Mouse (Mus musculus) right cerebral cortex, postnatal 25 days (tissue): ENCODE data around the gene Pdpk1.
"Not testable (repeated sequence)": the region's sequence is repeated elsewhere in the genome, so short reads cannot be mapped to it uniquely, and the experiment has no call there.

Experiments used
- DNase-seq: peaks from one replicate; pipeline ENCODE4 v3.0.0; 2022

Gene Pdpk1

GRCm38 (mm10) chr17:24111256-24111655, 39.5 kb downstream of the Pdpk1 start:
- DNase-seq, result no peak

GRCm38 (mm10) chr17:24108896-24109295, 41.8 kb downstream of the Pdpk1 start:
- DNase-seq, result peak; percentile 31

DNA sequence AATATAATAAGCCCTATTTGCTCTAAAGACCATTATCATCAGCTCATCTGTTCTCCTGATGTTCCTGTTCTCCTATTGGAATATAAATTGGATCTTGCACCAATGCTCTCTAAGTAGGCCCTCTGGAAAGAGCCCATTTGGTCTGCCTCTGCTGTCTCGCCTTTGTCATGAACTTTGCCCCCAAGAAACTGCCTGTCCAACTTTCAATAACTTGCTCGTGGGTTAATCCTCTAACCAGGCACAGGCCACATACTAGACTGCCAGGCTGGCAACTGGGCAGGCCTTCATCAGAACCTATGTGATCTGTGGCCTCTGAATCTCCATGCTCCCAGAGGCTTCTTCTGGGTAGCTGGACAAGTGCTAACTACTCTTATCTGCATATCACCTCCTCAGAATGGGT, 45.6 kb downstream of the Pdpk1 start:
- DNase-seq, result no peak

GRCm38 (mm10) chr17:24098354-24098753, 52.4 kb downstream of the Pdpk1 start:
- DNase-seq, result no peak

DNA sequence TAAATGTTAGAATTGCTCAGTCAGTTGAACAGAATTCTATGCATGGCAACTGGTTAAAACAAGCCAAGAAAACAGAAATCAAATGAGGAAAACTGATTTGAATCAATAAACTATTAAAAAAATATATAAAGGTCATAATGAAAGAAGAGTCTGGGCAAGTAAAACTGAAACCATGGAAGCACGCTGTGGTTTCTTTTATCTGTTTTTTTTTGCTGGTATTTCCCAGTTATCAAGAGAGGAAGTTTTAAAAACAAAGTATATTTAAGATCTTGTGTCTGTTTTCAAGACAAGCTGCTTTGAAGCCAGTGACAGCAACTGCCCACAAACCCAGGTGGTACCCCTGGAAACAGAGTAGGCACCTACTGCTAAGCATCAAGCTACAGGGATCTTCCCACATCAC, 60.1 kb downstream of the Pdpk1 start:
- no peak for DNase-seq

GRCm38 (mm10) chr17:24086399-24086798, 64.3 kb downstream of the Pdpk1 start:
- not testable (repeated sequence) for DNase-seq

DNA sequence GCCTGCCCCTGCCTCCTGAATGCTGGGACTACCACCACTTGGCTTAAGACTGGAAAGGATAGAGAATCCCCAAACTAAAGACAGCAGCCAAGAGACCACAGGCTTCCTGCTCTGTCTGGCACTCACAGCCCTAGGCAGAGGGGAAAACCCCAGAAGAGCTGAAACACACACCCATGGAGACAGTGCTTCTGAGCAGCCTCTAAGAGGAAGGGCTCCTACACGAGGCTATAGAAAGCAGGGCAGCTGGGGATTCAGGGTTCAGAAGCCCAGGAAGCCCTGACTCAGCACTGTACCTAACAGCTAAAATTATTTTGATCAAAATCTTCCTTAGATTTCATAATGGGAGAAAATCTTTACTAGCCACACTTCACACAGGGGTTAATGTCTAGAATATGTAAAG, 66.1 kb downstream of the Pdpk1 start:
- no peak for DNase-seq

GRCm38 (mm10) chr17:24077101-24077500, 73.6 kb downstream of the Pdpk1 start:
- no peak for DNase-seq

GRCm38 (mm10) chr17:24072919-24073696, 77.6 kb downstream of the Pdpk1 start, which contains the start of gene Kctd5:
TSS of gene Kctd5 (minus strand) at chr17:24073485.
- peak; percentile 93 for DNase-seq

DNA sequence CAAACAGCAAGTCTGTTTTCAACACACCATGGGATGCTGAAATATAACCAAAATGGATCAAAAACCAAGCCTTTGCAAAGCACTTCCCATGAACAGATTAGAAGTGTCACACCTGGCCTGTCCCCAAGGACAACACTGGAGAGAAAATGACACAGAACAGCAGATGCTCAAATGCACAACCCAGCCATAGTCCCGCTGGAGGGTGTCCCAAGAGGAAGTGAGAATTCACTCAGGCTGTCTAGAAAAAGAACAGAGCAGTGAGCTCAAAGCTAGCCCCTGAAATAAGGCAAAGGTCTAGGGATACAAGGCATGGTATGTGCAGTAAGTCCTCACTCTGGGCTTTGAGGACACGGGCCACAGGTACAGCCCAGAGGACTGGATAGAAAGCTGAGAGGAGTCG, 81.2 kb downstream of the Pdpk1 start:
- DNase-seq, result no peak

GRCm38 (mm10) chr17:24068271-24068670, 82.5 kb downstream of the Pdpk1 start:
- DNase-seq, result no peak

DNA sequence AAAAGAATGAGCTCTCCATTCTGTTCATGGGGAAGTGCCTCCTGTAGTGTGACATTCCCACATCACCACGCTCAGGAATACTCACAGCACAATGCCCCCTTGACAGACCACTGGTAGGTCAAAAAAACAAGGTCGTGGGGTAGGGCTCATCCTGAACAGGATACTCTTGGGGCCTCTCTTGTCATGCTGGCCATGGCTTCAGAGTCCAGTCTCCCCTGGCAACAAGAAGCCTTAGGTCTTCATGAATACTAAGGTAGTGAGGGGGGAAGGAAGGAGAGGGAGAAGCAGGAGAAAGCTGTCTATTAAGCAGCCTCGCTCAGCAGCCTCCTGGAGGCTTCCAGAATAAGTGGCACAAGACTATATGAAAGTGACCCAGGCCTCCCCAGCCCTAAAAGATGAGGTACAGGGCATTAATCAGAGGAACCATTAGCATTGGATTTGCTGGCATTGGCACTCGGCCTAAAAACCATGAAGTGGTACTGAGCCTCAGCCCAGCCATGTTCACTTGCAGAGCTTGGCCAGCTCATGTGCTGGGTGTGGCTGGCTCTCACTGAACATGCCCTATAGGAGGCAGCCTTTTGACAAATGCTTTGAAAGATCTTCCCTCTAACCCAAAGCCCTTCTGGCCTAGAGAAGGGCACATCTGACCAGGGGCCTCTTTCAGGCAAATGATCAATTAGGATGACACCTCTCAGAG, 88.1 kb downstream of the Pdpk1 start:
- DNase-seq, result no peak

DNA sequence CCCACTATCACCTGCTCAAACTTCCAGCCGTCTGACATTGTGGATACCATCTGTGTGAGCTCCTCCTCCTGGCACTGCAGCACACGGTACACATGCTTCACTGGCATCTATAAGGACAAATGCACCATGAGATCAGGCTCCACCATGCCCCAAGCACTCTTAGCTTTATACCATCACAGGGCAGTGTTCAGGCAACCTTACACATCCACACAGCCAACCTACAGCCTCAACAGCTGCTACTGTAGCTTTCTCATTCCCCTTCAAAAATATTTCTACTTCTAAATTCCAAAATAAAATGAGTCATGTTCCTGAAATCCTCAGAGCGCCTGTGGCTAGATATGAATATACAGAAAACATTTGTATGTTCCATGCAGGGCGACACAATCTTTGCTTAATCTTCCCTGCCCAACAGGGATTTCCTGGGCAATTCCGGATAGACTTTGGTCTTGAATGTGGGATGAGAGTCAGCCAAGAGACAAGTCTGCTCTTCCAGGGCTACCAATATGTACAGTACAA, 92.9 kb downstream of the Pdpk1 start:
- no peak for DNase-seq

DNA sequence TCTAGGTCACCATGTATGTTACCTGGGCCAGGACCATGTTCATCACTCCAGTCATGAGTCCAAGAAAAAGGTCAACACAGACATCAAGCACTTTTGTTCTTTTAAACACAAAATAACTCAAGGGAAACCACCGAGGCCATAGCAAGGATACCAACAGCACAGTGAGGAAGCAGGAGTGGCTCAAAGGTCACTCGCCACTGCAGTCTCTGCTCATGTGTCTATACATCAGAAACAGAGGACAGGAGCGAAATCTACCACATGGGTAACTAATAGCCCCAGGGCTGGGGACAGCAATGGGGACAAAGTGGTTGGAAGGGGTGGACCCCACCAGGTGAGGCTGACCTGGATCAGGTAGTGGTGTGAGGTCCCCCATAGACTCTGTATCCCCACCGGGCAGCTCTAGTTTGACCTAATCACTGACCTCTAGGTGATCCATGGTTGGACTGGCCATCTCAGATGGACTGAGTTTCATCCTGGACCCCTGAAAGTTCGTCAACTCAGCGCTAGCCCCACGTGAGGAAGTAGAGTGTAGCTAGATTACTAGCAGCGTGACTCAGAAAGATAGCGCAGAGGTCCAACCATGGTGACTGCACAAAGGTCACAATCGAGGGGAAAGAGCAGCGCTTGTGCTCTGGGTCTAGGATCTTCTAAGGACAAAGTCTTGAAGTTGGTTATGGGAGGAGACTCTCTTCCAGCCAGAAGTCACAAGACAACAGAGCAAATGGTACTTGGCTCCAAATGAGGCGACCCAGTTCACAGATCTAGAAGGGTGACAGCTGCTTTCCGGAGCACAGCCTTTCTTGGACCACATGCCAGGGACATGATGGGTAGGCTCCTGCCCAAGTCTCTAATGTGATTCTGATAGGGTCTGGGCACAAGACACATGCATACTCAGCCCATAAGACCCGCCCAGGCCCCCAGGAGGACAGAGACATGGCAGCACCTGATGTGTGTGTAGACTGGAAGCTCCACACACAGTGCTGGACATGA, 93.8 kb downstream of the Pdpk1 start:
- no peak for DNase-seq

DNA sequence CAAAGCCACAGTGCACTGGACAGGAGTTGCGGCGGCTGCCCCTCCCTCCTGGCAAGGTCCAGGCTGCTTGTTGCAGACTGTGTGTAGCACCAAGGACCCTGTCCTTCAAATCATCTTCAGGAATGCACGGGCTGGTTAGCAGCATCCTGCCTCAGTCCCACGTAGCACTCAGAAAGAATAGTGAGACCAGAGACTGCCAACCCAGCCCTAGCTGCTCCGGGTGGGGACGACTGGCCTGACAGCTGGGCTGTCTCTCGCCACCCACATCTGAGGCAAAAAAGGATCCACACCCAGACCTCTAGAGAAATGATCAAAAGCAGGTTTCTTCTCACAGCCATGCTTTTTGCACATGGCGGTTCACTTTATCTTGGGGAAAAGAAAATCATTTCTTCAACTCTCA, 101.7 kb downstream of the Pdpk1 start:
- no peak for DNase-seq

DNA sequence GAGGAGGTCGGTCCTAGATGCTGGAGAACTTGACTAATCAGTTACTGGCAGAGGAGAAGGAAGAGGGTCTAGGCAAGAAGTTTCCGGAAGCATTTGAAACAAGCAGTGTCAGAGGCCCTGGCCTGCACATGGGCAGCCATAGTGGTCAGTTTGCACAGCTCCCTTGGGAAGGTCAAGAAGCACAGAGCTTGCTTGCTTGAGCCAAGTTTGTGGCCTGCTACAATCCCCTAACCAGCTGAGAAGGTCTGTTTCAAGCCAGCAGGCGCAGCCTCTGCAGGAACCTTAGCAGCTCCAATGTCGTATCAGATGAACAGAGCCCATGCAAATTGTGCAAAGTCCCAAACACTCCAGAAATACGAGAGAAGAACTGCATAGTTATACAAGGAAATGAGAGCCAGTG, 102.7 kb downstream of the Pdpk1 start:
- DNase-seq, result no peak

DNA sequence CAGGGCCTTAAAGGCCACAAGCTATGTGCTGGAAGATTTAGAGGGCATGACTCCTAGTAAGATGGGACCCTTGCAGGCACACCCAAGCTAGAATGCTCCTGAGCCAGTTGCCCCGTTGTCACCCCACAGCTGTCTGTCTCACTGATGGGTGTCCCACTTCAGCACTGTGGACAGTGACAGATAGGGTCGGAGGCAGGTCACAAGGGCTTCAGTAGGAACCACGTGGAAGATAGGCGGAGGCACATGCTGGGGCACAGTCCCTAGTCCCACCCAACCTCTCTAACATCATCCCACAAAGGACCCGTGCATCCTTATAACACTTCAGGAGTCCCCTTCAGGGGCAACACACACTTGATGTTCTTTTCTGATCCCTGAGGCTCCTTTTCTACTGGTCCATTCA, 104.7 kb downstream of the Pdpk1 start:
- DNase-seq, result no peak

- no peak for DNase-seq
Measured at GRCm38 (mm10) chr17:24045608-24046007, 105.1 kb downstream of the Pdpk1 start.

GRCm38 (mm10) chr17:24044482-24044881, 106.2 kb downstream of the Pdpk1 start:
- DNase-seq, result no peak

GRCm38 (mm10) chr17:24037844-24038243, 112.9 kb downstream of the Pdpk1 start, which contains the start of gene Prss27:
TSS of gene Prss27 (plus strand) at chr17:24038144.
- DNase-seq, result no peak

GRCm38 (mm10) chr17:24037360-24037759, 113.4 kb downstream of the Pdpk1 start:
- DNase-seq, result no peak

- no peak for DNase-seq
Measured at GRCm38 (mm10) chr17:24036954-24037353, 113.8 kb downstream of the Pdpk1 start.

DNA sequence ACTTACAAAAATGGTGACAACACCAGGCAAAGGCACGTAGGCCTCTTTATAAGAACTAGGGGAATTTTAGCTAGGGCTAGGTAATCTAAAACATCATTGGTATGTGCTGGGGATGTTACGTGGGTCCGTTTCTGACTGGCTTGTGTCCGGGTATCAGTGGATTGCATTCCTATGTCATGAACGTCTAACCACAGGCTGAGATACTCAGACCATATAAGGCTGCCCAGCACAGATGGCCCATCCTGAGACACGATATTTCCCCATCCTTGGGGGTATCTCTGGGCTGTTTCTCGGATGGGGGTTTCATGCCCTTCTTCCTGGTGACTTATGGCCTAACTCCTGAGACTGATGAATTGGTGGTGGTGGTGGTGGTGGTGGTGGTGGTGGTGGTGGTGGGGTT, 115.6 kb downstream of the Pdpk1 start:
- DNase-seq, result no peak
